Mouse (Mus musculus): Measurements from ENCODE around the gene Snx6.
"Not testable (repeated sequence)": the region's sequence is repeated elsewhere in the genome, so short reads cannot be mapped to it uniquely, and the experiment has no call there.

The Snx6 gene

DNA sequence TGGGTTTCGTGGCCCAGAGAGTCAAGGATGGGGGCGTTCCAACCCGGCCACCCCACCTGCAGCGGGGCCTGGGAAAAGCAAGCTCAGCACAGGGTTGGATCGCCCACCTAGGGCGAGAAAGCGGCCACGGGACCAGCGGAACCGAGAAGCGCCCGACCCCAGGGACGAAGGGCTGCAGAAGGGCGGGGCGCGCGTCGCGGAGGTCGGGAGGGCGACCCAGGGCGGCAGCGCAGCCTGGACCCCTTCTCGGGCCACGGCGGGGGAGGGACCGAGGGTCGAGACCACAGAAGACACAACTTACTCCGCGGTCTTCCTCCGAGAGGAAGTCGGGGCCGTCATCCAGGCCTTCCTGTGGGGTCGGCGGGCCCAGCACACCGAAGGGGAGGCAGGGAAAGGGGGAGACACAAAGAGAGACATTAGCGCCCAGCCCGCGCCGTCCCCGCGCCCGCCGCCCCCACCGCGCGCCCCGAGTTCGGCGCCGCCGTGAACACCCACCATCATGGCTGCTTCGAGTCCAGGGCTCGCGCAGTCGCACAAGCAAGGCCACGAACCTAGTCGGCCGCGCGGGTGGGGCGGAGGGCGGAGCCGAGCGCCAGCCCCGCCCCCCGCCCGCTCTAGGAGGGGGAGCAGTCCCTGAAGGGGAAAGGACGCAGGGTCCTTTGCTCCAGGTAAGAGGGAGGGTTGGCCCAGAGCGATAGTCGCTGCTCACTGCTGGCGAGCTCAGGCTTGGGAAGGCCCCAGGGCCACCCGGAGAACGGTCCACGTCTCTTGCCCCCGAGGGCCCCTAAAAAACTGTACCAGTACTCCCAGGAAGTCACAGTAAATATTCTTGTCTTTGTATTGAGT lies at the start of gene Snx6:
Gene Snx6, minus strand, starts transcription at position 551 of the 846 bp plus-strand sequence.
- DNase-seq (ENCODE audit: extremely low read depth, insufficient read length, low spot score) = peak; percentile 92

DNA sequence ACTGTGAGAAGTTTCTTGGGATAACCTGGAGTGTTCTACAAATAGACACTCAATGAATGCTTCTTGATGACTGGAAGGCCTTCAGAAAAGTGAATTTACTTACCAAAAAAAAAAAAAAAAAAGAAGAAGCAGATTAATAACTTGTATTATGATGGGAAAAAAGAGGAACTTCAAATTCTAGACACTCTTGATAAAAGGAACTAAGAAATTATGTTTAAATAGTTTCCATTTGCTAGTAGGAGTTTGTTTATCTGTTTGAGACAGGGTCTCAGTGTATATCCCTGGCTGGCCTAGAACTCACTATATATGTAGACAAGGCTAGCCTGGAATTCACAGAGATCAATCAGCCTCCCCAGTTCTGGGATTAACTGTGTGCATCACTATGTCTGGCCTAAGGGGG lies 48.9 kb upstream of the Snx6 start:
- DNase-seq (ENCODE audit: extremely low read depth, insufficient read length, low spot score) = no peak

DNA sequence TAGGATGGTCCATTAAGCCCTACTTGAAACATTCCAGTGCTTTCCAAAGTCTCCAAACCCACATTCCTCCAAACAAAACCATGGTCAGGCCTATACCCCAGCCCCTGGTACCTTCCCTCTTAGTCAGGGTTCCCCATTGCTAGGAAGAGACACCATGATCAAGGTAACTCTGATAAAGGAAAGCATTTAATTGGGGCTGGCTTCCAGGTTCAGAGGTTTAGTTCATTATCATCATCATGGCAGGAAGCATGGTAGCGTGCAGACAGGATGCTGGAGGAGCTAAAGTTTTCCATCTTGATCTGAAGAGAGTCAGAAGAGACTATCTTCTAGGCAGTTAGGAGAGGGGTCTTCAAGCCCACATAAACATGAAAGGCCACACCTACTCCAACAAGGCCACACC lies 46.1 kb upstream of the Snx6 start:
- no peak for DNase-seq (ENCODE audit: extremely low read depth, insufficient read length, low spot score)

DNA sequence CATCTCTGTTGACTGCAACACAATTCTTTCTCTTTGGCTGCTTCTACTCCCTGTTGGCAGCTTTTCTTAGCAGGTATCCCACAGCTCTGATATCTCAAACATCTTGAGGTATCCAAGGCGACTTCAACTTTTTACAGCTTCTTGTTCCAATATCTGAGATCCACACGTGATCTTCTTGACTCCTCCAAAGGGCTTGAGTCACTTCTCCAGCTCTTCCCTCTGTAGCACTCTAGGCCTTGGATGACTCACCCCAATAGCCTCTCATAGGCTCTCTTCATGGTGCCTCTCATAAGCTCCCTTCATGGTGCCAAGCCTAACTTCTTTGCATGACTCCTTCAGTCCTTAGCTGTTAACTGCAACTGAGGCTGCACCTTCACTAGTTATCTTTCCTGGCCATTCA lies 44.3 kb upstream of the Snx6 start:
- DNase-seq (ENCODE audit: extremely low read depth, insufficient read length, low spot score) = peak; percentile 28

DNA sequence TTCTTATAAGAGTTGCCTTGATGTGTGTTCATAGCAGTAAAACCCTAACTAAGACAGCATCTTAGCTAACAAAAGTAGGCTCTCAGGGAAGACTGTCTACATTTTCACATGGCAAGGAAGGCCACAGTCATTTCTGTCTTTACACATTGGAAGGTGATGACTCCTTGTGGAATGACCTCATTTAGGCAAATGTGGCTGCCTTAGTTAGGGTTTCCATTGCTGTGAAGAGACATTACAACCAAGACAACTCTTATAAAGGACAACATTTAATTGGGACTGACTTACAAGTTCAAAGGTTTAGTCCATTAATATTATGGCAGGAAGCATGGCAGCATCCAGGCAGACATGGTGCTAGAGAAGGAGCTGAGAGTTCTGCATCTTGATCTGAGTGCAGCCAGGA lies 43.4 kb upstream of the Snx6 start:
- DNase-seq (ENCODE audit: extremely low read depth, insufficient read length, low spot score) = no peak

DNA sequence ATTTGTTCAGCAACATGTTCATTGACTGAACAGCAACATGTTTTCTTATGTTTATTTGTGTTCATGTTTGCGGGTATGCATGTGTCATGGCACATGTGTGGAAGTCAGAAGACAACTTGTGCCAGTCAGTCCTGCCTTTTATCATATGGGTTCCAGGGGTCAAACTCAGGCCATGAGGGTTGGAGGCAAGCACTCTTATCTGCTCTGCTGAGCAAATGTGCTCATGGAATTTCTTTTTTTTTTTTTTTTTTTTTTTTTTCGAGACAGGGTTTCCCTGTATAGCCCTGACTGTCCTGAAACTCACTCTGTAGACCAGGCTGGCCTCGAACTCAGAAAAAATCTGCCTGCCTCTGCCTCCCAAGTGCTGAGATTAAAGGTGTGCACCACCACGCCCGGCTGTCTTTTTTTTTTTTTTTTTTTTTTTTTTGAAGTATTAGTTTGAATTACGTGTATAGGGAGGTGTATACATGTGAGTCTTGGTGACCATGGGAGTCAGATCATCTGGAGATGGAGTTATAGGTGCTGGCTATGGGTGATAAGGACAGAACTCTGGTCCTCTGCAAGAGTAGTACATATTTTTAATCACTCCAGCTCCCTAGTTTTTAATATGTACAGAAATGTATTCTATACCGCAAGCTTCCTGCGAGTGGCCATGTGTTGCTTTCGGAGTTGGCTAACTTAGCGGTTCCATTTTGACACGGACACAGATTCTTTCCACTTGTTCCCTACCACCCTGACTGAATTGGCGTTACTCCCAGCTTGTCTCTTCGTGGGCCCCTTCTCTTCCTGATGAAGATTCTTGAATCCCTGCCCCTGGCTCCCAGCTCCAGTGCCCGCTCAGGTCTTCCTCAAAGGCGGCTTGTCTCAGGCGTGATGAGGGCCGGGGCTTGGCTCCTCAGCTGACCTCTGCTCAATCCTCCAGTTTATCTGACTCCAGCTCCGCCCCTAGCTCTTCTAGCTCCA lies 40.4 kb upstream of the Snx6 start:
- DNase-seq (ENCODE audit: extremely low read depth, insufficient read length, low spot score) = no peak

DNA sequence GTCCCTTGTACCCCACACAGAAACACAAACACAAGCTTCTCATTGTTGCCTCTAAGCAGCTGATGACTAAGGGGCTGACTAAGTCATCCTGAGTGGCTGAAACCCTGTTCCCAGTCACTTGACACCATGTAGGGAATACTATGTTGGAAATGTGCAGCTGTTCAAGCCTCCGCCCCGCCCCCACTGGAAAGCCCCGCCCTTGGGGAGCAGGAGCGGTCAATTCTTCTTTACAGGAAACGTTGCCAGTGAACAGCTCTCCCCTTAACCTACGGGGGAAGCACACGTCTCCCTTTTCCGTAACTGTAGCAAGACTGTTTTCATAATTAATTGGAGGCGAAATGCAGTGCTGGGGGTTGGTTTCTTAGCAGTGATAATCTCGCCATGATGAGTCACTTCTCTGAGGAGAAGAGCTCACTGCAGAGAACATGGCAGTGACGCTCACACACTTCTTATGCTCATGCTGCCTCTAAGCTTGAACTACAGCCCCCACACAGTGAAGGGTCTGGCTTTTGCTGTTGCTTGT lies 39.5 kb upstream of the Snx6 start:
- DNase-seq (ENCODE audit: extremely low read depth, insufficient read length, low spot score) = peak; percentile 88

DNA sequence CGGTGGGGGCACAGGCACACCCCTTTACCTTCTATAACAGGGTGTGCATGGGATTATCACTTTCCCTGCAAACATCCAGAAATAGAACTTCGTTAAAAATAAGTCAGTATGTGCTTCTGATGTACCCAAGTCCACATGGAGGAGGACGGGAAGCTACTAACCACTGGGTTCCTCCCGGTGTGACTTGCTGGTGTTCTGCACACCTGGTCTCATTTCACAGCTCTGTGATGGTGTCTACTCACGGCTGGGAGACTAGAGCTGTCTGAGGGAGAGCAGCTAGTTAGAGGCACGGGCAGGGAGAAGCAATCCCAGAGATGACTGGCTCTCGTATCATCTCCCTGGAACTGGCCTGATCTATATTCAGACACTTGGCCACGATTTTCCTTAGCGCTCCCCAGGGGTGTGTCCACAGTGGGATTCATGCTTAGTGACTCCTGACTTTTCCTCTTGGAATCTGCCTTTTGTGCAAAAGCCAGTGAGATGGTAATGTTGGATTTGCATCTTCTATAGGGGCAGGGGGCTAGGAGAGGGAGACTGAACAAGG lies 38.4 kb upstream of the Snx6 start:
- DNase-seq (ENCODE audit: extremely low read depth, insufficient read length, low spot score) = no peak

DNA sequence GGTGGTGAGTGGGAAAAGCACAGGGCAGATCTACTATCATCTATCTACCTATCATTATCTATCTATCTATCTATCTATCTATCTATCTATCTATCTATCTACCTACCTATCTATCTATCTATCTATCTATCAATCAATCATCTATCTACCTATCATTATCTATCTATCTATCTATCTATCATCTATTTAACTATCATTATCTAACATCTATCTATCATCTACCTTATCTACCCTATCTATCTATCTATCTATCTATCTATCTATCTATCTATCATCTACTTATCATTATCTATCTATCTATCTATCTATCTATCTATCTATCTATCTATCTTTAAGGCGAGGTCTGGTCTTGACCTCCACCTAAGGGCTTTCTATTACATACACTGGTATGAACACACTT lies 36.4 kb upstream of the Snx6 start:
- DNase-seq (ENCODE audit: extremely low read depth, insufficient read length, low spot score) = not testable (repeated sequence)

DNA sequence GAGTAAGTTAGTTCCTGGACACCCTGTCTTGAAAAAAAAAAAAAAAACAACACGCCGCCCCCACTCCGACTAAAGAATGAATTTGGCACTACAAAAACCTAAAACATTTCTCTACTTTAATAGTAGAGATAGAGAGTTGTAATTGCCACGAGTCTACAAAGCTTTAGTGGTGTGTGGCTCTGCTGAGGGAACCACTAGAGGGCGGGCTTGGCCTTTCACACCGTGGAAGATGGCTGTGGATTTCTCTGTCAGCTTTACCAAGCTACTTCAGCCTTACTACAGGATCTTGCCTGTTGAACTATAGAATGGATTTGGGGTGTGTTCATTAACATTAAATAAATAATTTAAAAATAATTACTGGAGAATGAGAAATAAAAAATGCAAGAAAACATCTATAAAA lies 35.1 kb upstream of the Snx6 start:
- DNase-seq (ENCODE audit: extremely low read depth, insufficient read length, low spot score) = peak; percentile 32

DNA sequence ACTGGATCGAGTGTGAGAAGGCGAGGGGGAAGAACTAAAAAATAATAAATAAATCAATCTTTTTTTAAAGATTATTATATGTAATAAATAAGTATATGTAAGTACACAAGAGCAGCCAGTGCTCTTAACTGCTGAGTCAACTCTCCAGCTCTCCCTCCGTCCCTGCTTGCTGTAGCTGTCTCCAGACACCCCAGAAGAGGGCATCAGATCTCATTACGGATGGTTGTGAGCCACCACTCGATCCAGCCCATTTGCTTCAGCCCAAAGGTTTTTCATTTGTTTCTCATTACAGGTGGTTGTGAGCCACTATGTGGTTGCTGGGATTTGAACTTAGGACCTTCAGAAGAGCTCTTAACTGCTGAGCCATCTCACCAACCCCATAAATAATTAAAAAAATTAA lies 34.4 kb upstream of the Snx6 start:
- no peak for DNase-seq (ENCODE audit: extremely low read depth, insufficient read length, low spot score)

DNA sequence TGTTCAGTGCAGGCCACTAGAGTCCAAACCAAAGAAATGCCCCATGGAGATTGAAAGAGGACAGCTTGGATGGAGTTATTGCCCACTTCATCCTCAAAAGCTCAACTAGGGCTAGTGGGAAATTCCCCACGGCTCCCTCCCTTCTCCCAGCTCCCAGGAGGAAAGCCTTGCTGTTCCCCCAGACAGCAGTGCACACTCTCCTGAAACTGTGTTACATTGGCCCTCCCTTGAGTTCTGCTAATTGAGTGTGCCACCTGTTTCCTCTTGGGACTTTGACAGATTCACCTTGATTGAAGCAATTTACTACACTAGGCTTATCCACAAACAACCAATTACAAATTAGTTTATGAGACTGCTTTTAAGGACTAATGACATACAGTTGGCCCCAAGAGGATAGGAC lies 32.5 kb upstream of the Snx6 start:
- DNase-seq (ENCODE audit: extremely low read depth, insufficient read length, low spot score) = no peak

DNA sequence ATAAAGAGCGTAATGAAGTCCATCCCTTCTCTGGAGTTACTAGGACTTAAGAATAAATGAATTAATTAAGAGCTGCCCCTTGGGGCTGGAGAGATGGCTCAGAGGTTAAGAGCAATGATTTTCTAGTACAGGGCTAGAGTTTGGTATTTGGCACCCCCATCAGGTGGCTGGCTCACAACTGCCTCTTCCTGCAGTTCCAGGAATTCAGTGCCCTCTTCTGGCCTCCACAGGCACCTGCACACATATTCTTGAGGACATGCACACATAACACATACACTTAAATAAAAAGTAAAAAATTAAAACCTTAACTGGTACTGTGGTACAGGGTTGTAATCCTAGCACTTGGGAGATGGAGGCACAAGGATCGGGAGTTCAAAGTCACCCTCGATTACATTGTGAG lies 29.7 kb upstream of the Snx6 start:
- no peak for DNase-seq (ENCODE audit: extremely low read depth, insufficient read length, low spot score)

DNA sequence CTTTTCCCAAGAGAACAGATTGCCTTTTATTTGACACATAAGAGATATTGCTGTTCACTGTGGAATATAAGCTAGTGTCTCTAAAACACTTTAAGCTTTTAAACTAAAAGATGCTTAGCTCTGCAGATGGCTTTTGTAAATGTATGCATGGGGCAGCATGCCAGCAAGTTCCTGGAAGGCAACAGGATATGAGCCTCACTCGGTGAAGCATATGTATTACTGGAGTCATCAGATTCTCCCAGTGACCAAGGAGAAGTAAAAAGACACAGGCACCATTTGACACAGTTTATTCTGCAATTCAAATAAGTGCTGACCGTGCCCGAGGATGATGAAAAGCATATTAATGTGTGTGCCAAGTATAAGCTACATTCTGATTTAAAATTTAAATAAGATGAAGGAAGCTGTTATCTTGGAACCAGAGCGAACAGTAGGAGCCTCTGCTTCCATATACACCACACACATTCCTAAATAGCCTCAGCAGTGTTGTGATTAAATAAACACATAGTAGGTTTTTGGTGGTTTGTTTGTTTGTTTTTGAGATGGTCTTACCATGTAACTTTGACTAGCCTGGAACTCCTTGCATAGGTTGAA lies 27.4 kb upstream of the Snx6 start:
- DNase-seq (ENCODE audit: extremely low read depth, insufficient read length, low spot score) = no peak

DNA sequence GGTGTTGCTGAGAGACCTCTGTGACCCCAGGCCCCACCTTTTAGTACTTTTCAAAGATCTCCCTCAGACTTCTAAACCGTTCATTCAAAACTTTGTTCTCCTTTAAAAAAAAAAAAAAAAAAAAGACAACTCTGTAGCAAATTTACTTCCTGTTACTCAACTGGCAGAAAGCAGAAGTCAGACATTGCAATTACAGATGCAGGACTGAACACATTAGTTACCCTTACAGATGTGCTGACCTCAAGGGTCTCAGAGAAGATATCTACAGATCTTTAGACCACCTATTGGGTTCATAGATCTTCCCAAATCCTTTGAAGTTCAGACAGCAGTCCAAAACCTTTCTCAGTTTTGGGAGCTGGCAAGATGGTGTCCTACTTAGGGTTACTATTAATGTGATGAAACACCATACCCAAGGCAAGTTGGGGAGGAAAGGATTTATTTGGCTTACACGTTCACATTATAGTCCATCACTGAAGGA lies 25.2 kb upstream of the Snx6 start:
- DNase-seq (ENCODE audit: extremely low read depth, insufficient read length, low spot score) = no peak

DNA sequence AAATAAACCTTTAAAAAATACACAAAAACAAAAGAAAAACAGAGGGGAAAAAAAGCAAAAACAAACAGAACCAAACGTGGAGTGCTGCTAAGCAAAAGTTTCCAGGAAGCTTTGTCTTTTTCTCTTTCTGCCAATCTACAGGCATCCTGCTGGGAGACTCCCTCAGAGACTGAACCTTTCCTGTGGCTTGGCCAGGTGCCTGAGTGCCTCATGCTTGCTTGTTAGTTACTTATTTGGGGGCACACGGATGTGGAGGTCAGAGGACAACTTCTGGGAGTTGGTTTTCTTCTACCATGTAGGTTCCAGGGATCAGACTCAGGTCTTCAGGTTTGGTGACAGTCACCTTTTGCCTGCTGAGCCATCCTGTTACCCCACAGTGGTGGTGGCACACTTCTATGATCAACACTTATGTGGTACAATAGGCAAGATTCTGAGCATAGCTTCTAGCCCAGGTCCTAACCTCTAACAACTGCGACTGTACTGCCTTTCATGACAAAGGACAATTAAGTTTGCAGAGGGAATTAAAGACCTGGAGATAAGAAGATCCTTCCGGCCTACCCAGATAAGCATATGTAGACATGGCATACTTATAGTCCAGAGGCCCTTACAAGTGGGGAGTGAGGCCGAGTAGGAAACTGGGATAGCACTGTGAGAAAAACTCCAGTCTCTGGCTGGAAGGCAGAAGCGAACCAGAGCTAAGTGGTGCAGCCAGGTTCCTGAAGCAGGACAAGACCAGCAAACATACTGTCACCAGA lies 23.9 kb upstream of the Snx6 start:
- no peak for DNase-seq (ENCODE audit: extremely low read depth, insufficient read length, low spot score)

DNA sequence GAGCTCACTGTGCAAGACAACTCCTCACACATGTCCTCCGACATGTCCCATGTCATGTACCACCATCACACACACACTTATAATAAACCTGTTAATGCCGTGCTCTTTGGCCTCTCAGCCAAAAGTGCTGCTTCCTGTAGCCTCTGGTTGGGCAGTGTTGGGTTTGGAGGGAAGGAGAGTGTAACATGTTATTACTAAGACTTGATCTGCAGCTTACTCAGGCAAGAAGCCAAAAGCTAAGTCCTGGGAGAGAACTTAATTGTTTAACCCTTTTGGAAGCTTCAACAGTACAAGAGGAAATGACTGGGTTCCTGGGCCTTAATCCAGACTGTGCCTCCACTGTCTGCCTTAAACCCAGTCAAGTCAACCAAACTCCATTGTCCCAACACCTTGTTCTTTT lies 14.6 kb upstream of the Snx6 start:
- DNase-seq (ENCODE audit: extremely low read depth, insufficient read length, low spot score) = no peak

DNA sequence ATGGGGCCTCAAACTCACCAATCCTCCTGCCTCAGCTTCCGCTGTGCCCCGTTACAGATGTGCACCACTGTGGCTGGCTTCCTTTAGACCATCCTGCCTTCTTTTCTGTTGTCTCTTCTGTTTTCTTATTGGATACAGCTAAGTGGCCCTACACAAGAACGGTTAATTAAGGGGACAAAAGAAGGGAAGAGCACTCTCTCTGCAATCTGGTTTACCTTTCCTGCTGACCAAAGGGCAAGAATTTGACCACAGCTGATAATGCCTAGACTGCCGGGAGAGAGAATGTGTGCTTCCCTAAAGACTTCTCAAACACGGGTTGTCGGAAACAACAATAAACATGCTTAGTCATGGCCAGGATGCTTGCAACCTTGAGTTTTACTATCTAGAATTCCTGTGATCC lies 12.0 kb upstream of the Snx6 start:
- no peak for DNase-seq (ENCODE audit: extremely low read depth, insufficient read length, low spot score)

DNA sequence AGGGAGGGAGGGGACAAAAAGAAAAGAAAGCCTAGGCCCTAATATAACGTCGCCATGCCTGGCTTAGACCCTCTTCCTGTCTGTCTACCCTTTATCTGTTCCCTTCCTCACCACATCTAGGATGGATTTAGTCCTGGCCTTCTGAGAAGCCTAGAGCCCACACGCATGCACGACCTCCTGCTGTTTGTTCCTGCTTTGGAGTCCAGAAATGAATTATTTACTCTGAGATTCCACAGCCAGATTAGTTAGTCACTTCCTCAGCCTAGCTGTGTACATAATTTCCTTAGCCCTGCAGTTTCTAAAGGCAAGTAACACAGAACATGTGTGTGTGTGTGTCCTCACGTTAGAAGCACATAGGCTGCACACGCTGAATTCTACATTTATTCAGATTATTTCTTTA lies 10.6 kb upstream of the Snx6 start:
- DNase-seq (ENCODE audit: extremely low read depth, insufficient read length, low spot score) = no peak

Measured in 3134 (cell line).